Mouse (Mus musculus): Measurements from ENCODE around the gene Tulp2. TPM values are rescaled to one million over a fixed set of nuclear protein-coding genes. Genes with fewer than 3 reads are reported as not detected.

Gene Tulp2
- polyA plus RNA-seq, 1 experiment = 0.06 TPM

- TF ChIP-seq MYOD1 (IDR thresholded peaks at IDR 0.05; ENCODE audit: control insufficient read depth in 1 of 3, insufficient read length in 2 of 3, low read depth in 2 of 3) (peak in 1 of 3 experiments; percentile 19), TCF3 (IDR thresholded peaks at IDR 0.05; ENCODE audit: insufficient read length, low read depth) (no peak)
- Histone ChIP-seq H3ac (ENCODE audit: control insufficient read depth, insufficient read length) (no peak overlapping the region), H3K27me3 (ENCODE audit: control insufficient read depth, insufficient read depth, insufficient read length) (no peaks in the 10 kb centered on the region), H3K4me3 (no peak overlapping the region), H3K36me3 (ENCODE audit: control insufficient read depth, insufficient read depth) (peaks cover 25% of the 10 kb centered on the region), H3K79me2 (ENCODE audit: control insufficient read depth, insufficient read depth) (peaks cover 14% of the 10 kb centered on the region), H3K4me2 (ENCODE audit: low read depth) (no peak overlapping the region)
Observed at GRCm38 (mm10) chr7:45519345-45520120, 37.9 kb downstream of the Tulp2 start.

- TF ChIP-seq CEBPB (IDR thresholded peaks at IDR 0.05; ENCODE audit: insufficient read depth, poor library complexity, severe bottlenecking) = no peak
- TF ChIP-seq POLR2A (IDR thresholded peaks at IDR 0.05; ENCODE audit: insufficient read length, low read depth) = no peak
- no peak for TF ChIP-seq MAX (IDR thresholded peaks at IDR 0.05; ENCODE audit: low read depth)
- no peak for TF ChIP-seq USF1 (IDR thresholded peaks at IDR 0.05; ENCODE audit: low read depth)
- no peak for TF ChIP-seq SRF (IDR thresholded peaks at IDR 0.05; ENCODE audit: control insufficient read depth, insufficient read length, low read depth)
- TF ChIP-seq MYOD1 (IDR thresholded peaks at IDR 0.05; ENCODE audit: control insufficient read depth in 1 of 3, insufficient read length in 2 of 3, low read depth in 2 of 3) = no peak
- no peaks in the 10 kb centered on the region for H3K27me3 ChIP-seq (ENCODE audit: control insufficient read depth, insufficient read depth, insufficient read length)
- no peak overlapping the region for H3ac ChIP-seq (ENCODE audit: control insufficient read depth, insufficient read length)
- peaks cover 30% of the 10 kb centered on the region for H3K36me3 ChIP-seq (ENCODE audit: control insufficient read depth, insufficient read depth)
- H3K79me2 ChIP-seq (ENCODE audit: control insufficient read depth, insufficient read depth) = peaks cover 24% of the 10 kb centered on the region
- H3K4me3 ChIP-seq = no peak overlapping the region
- no peak overlapping the region for H3K4me2 ChIP-seq (ENCODE audit: low read depth)
Observed at GRCm38 (mm10) chr7:45520605-45521004, 38.9 kb downstream of the Tulp2 start.

- peaks cover 30% of the 10 kb centered on the region for H3K36me3 ChIP-seq (ENCODE audit: control insufficient read depth, insufficient read depth)
- H3K79me2 ChIP-seq (ENCODE audit: control insufficient read depth, insufficient read depth) = peaks cover 28% of the 10 kb centered on the region
- H3K4me2 ChIP-seq (ENCODE audit: low read depth) = peak overlapping the region; percentile 83
- TF ChIP-seq MAX (IDR thresholded peaks at IDR 0.05; ENCODE audit: low read depth) (no peak), CEBPB (IDR thresholded peaks at IDR 0.05; ENCODE audit: insufficient read depth, poor library complexity, severe bottlenecking) (no peak), POLR2AphosphoS2 (IDR thresholded peaks at IDR 0.05; ENCODE audit: insufficient read length, low read depth) (peak; percentile 94), USF1 (IDR thresholded peaks at IDR 0.05; ENCODE audit: low read depth) (no peak), POLR2A (IDR thresholded peaks at IDR 0.05; ENCODE audit: insufficient read length, low read depth) (peak; percentile 46)
- H3ac ChIP-seq (ENCODE audit: control insufficient read depth, insufficient read length) = no peak overlapping the region
- H3K27me3 ChIP-seq (ENCODE audit: control insufficient read depth, insufficient read depth, insufficient read length) = no peaks in the 10 kb centered on the region
- peak overlapping the region; percentile 100 for H3K4me3 ChIP-seq
Observed at GRCm38 (mm10) chr7:45521728-45522184, 40.1 kb downstream of the Tulp2 start.

DNA sequence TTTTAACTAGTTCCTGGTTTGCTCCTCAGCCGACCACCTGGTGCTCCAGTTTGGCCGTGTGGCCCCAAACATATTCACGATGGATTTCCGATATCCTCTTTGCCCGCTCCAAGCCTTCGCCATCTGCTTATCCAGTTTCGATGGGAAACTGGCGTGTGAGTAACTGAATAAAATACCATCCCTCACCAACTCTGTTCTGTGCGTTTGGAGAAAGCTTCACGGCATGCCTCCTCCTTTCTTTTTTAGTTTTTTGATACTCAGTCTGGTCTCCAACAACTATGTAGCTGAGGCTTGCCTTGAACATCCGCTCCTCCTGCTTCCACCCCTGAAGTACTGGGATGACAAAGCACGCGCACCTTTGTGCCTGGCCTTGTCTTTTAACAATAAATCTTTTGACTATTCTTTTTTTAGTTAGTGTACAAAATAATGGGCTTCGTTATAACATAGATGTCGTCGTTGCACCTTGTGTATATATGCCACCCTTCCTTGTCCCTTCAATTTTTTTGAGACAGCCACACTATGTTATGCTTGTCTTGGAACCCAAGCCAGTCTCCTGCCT is 40.6 kb downstream of the Tulp2 start:
- Histone ChIP-seq H3K36me3 (ENCODE audit: control insufficient read depth, insufficient read depth) (peaks cover 30% of the 10 kb centered on the region), H3K4me3 (peak overlapping the region; percentile 100), H3K27me3 (ENCODE audit: control insufficient read depth, insufficient read depth, insufficient read length) (no peaks in the 10 kb centered on the region), H3K79me2 (ENCODE audit: control insufficient read depth, insufficient read depth) (peaks cover 28% of the 10 kb centered on the region), H3K4me2 (ENCODE audit: low read depth) (peak overlapping the region; percentile 83), H3ac (ENCODE audit: control insufficient read depth, insufficient read length) (no peak overlapping the region)
- TF ChIP-seq POLR2AphosphoS2 (IDR thresholded peaks at IDR 0.05; ENCODE audit: insufficient read length, low read depth) = peak; percentile 71
- TF ChIP-seq CEBPB (IDR thresholded peaks at IDR 0.05; ENCODE audit: insufficient read depth, poor library complexity, severe bottlenecking) = no peak
- peak; percentile 44 for TF ChIP-seq POLR2A (IDR thresholded peaks at IDR 0.05; ENCODE audit: insufficient read length, low read depth)
- no peak for TF ChIP-seq MAX (IDR thresholded peaks at IDR 0.05; ENCODE audit: low read depth)
- no peak for TF ChIP-seq USF1 (IDR thresholded peaks at IDR 0.05; ENCODE audit: low read depth)

- peak overlapping the region; percentile 100 for H3K4me3 ChIP-seq
- peaks cover 28% of the 10 kb centered on the region for H3K79me2 ChIP-seq (ENCODE audit: control insufficient read depth, insufficient read depth)
- TF ChIP-seq POLR2AphosphoS2 (IDR thresholded peaks at IDR 0.05; ENCODE audit: insufficient read length, low read depth) (peak; percentile 78), CEBPB (IDR thresholded peaks at IDR 0.05; ENCODE audit: insufficient read depth, poor library complexity, severe bottlenecking) (peak; percentile 92), SRF (IDR thresholded peaks at IDR 0.05; ENCODE audit: control insufficient read depth, insufficient read length, low read depth) (no peak), POLR2A (IDR thresholded peaks at IDR 0.05; ENCODE audit: insufficient read length, low read depth) (peak; percentile 63)
- H3K27me3 ChIP-seq (ENCODE audit: control insufficient read depth, insufficient read depth, insufficient read length) = no peaks in the 10 kb centered on the region
- peaks cover 30% of the 10 kb centered on the region for H3K36me3 ChIP-seq (ENCODE audit: control insufficient read depth, insufficient read depth)
- peak overlapping the region; percentile 6 for H3ac ChIP-seq (ENCODE audit: control insufficient read depth, insufficient read length)
- peak overlapping the region; percentile 83 for H3K4me2 ChIP-seq (ENCODE audit: low read depth)
Observed at GRCm38 (mm10) chr7:45522957-45523676, 41.4 kb downstream of the Tulp2 start.

GRCm38 (mm10) chr7:45523678-45524170 is 42.0 kb downstream of the Tulp2 start:
- H3K36me3 ChIP-seq (ENCODE audit: control insufficient read depth, insufficient read depth) = peaks cover 30% of the 10 kb centered on the region
- H3K4me3 ChIP-seq = peak overlapping the region; percentile 100
- H3ac ChIP-seq (ENCODE audit: control insufficient read depth, insufficient read length) = peak overlapping the region; percentile 6

More at GRCm38 (mm10) chr7:45523678-45524170, 42.0 kb downstream of the Tulp2 start:
- no peaks in the 10 kb centered on the region for H3K27me3 ChIP-seq (ENCODE audit: control insufficient read depth, insufficient read depth, insufficient read length)
- H3K4me2 ChIP-seq (ENCODE audit: low read depth) = peak overlapping the region; percentile 83
- TF ChIP-seq REST (IDR thresholded peaks at IDR 0.05; ENCODE audit: insufficient read depth, insufficient read length) (no peak), POLR2AphosphoS2 (IDR thresholded peaks at IDR 0.05; ENCODE audit: insufficient read length, low read depth) (peak; percentile 31), SRF (IDR thresholded peaks at IDR 0.05; ENCODE audit: control insufficient read depth, insufficient read length, low read depth) (no peak)
- peaks cover 28% of the 10 kb centered on the region for H3K79me2 ChIP-seq (ENCODE audit: control insufficient read depth, insufficient read depth)
